Mouse (Mus musculus) erythroblast, embryonic 14.5 days (primary cell): ENCODE results near the gene Fam32a.

Source experiments
- GATA1 ChIP-seq: IDR thresholded peaks from 2 replicates; pipeline ENCODE4 v1.6.1; 2012; ENCODE audit warnings: low read length, inconsistent platforms, mixed read lengths
- TAL1 ChIP-seq: IDR thresholded peaks from 3 replicates; pipeline ENCODE4 v1.6.1; 2012; ENCODE audit warnings: low read length, inconsistent platforms, mixed read lengths

DNA sequence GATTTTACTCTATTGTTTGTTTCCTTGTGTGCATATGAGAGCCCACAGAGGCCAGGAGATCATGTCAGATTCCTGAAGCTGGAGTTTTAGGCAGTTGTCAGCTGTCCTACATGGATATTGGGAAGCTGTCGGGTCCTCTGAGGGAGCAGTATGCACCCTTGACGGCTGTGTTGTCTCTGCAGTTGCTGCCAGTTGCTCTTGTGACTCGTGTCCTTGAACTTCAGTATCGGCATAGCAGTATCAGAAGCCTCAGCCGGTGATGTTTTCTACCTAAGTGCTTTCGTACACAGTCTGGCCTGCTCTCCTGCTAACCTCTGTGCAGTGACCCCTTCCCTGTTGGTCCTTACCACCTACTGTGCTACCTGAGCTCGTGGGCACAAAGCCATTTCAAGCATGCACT lies 43.9 kb downstream of the Fam32a start:
- TF ChIP-seq GATA1 (no peak), TAL1 (no peak)
